Mouse (Mus musculus): Measurements from ENCODE around the gene Atp6v0a4. TPM values are rescaled to one million over a fixed set of nuclear protein-coding genes. Genes with fewer than 3 reads are reported as not detected.

Gene Atp6v0a4
- total RNA-seq, 2 experiments from 2014 or later: not detected

- no peak for ATAC-seq (replicated peaks; ENCODE audit: low FRiP score, poor library complexity, severe bottlenecking)
These were observed 37.0 kb downstream of the Atp6v0a4 start for GRCm38 (mm10) chr6:38087242-38088026.

GRCm38 (mm10) chr6:38083204-38083603 is 41.2 kb downstream of the Atp6v0a4 start:
- no peak for ATAC-seq (replicated peaks; ENCODE audit: low FRiP score, poor library complexity, severe bottlenecking)

GRCm38 (mm10) chr6:38081727-38082341 is 42.6 kb downstream of the Atp6v0a4 start:
- ATAC-seq (replicated peaks; ENCODE audit: low FRiP score, poor library complexity, severe bottlenecking): no peak

GRCm38 (mm10) chr6:38080364-38080763 is 44.0 kb downstream of the Atp6v0a4 start:
- ATAC-seq (replicated peaks; ENCODE audit: low FRiP score, poor library complexity, severe bottlenecking): no peak

GRCm38 (mm10) chr6:38073592-38073991 is 50.8 kb downstream of the Atp6v0a4 start:
- ATAC-seq (replicated peaks; ENCODE audit: low FRiP score, poor library complexity, severe bottlenecking): no peak

GRCm38 (mm10) chr6:38072137-38072796 is 52.1 kb downstream of the Atp6v0a4 start:
- no peak for ATAC-seq (replicated peaks; ENCODE audit: low FRiP score, poor library complexity, severe bottlenecking)

- 0 out of 2 replicates have a peak, but pooled peaks have one; percentile 19 for ATAC-seq (replicated peaks; ENCODE audit: low FRiP score, poor library complexity, severe bottlenecking)
These were observed 53.1 kb downstream of the Atp6v0a4 start for GRCm38 (mm10) chr6:38071256-38071655.

- ATAC-seq (replicated peaks; ENCODE audit: low FRiP score, poor library complexity, severe bottlenecking): no peak
These were observed 58.2 kb downstream of the Atp6v0a4 start for GRCm38 (mm10) chr6:38066215-38066614.

GRCm38 (mm10) chr6:38065501-38066122 is 58.8 kb downstream of the Atp6v0a4 start:
- ATAC-seq (replicated peaks; ENCODE audit: low FRiP score, poor library complexity, severe bottlenecking): no peak

GRCm38 (mm10) chr6:38065122-38065500 is 59.3 kb downstream of the Atp6v0a4 start:
- no peak for ATAC-seq (replicated peaks; ENCODE audit: low FRiP score, poor library complexity, severe bottlenecking)

- ATAC-seq (replicated peaks; ENCODE audit: low FRiP score, poor library complexity, severe bottlenecking): no peak
These were observed 59.8 kb downstream of the Atp6v0a4 start for GRCm38 (mm10) chr6:38064621-38065020.

GRCm38 (mm10) chr6:38058805-38059204 is 65.6 kb downstream of the Atp6v0a4 start:
- ATAC-seq (replicated peaks; ENCODE audit: low FRiP score, poor library complexity, severe bottlenecking): no peak

GRCm38 (mm10) chr6:38055471-38056330 is 68.7 kb downstream of the Atp6v0a4 start:
- ATAC-seq (replicated peaks; ENCODE audit: low FRiP score, poor library complexity, severe bottlenecking): no peak

GRCm38 (mm10) chr6:38049601-38050000 is 74.8 kb downstream of the Atp6v0a4 start:
- no peak for ATAC-seq (replicated peaks; ENCODE audit: low FRiP score, poor library complexity, severe bottlenecking)

- ATAC-seq (replicated peaks; ENCODE audit: low FRiP score, poor library complexity, severe bottlenecking): no peak
These were observed 75.4 kb downstream of the Atp6v0a4 start for GRCm38 (mm10) chr6:38048800-38049561.

GRCm38 (mm10) chr6:38048003-38048402 is 76.4 kb downstream of the Atp6v0a4 start:
- no peak for ATAC-seq (replicated peaks; ENCODE audit: low FRiP score, poor library complexity, severe bottlenecking)

GRCm38 (mm10) chr6:38046838-38047237 is 77.5 kb downstream of the Atp6v0a4 start, which contains the start of gene Svopl:
Gene Svopl, minus strand, starts transcription at chr6:38046996.
- ATAC-seq (replicated peaks; ENCODE audit: low FRiP score, poor library complexity, severe bottlenecking): no peak

- no peak for ATAC-seq (replicated peaks; ENCODE audit: low FRiP score, poor library complexity, severe bottlenecking)
These were observed 91.4 kb downstream of the Atp6v0a4 start for GRCm38 (mm10) chr6:38032801-38033566.
